In genomic region chr10:110455063-110455837, GRCm38 (mm10) we compare ENCODE assay signal across 9 mouse cellular contexts. TPM values are rescaled to one million over a fixed set of nuclear protein-coding genes. Genes with fewer than 3 reads are reported as not detected.
DNase-seq lines count a peak whose midpoint lies in the region; ATAC-seq lines count a peak whose summit lies in the region.
"Had no signal": no experiment of that assay in that cellular context is flagged by ENCODE, and none has a peak within 500 bp of the region (broad histone marks: within the 10 kb centered on the region; RNA-seq: fewer than 3 reads in every experiment).

No protein-coding gene starts in this region.

- ATAC-seq in heart, embryonic 11.5 days (replicated peaks; ENCODE audit: insufficient number of reproducible peaks, low FRiP score, low TSS enrichment), result peak; percentile 47
- ATAC-seq in megakaryocyte, adult 5-6 weeks (ENCODE audit: poor library complexity, severe bottlenecking), result 0 out of 2 replicates have a peak, but pooled peaks have one; percentile 10

- no peaks in the 10 kb centered on the region for H3K36me3 ChIP-seq in heart, embryonic 11.5 days (ENCODE audit: control insufficient read depth, insufficient read depth, low read length)

- H3K4me1 ChIP-seq in heart, embryonic 11.5 days (ENCODE audit: control insufficient read depth, insufficient read depth, low read length), result peaks cover 3% of the 10 kb centered on the region; the same call in 1 of the 2 replicates

- peak overlapping the region; percentile 73 for H3K9ac ChIP-seq in heart, embryonic 11.5 days (ENCODE audit: low read depth, low read length)

- intact Hi-C loops in heart, postnatal 25 days (cut with DNase I), result no loop called here

- H3K27ac ChIP-seq in heart, embryonic 11.5 days (ENCODE audit: low read depth, low read length), result no peak overlapping the region

- H3K27me3 ChIP-seq in heart, embryonic 11.5 days (ENCODE audit: control insufficient read depth, insufficient read depth, low read length), result peaks cover 10% of the 10 kb centered on the region; the same call in 1 of the 2 replicates
- H3K27me3 ChIP-seq: CH12.LX had no signal

- DNase-seq in heart, postnatal 25 days (ENCODE audit: low spot score), result no peak
- DNase-seq in cerebellum, adult 9-11 months, result peak; percentile 59
- DNase-seq in frontal cortex, postnatal 10 days (ENCODE audit: low spot score in 2 of 2), result peak; percentile 33 to 57
- DNase-seq in layer of hippocampus, postnatal 10 days (ENCODE audit: low spot score in 2 of 2), result peak; percentile 53 to 59
- DNase-seq in right cerebral cortex, postnatal 4 days, result peak; percentile 58
- DNase-seq in ovary, postnatal 36 days (ENCODE audit: low spot score), result no peak

- peak overlapping the region; percentile 93 for H3K4me2 ChIP-seq in heart, embryonic 11.5 days

- no peaks in the 10 kb centered on the region for H3K9me3 ChIP-seq in heart, embryonic 11.5 days (replicated peaks; ENCODE audit: control insufficient read depth, low read length)

- H3K4me3 ChIP-seq in heart, embryonic 11.5 days (ENCODE audit: low read depth, low read length), result peak overlapping the region; percentile 68

- WGBS in heart, embryonic 11.5 days (ENCODE audit: insufficient replicate concordance), result under 1% methylated on average over 41 of the region's 45 CpGs

RNA-seq across cellular contexts. Expression of gene Nav3, which starts 0.8 kb away (rescaled TPM):
- 1.4 and 1.9 TPM in 2 replicates for polyA plus RNA-seq in heart, embryonic 11.5 days (2014; fragmentation: Nextera tagmentation; extraction: Ambion mirVana)
- 1 to 10 TPM; 4.1 to 5.0 TPM for total RNA-seq in heart, postnatal 25 days (2021)
- 100 to 1,000 TPM; 157 to 160 TPM for total RNA-seq in layer of hippocampus, postnatal 10 days (2021)
- not detected in 2 replicates for total RNA-seq in megakaryocyte, adult 5-6 weeks (2015)
- total RNA-seq in megakaryocyte, adult 5-6 weeks (2017), result 0.04 TPM in 1 of 2 replicates, not detected in the other

Comparison
In these comparisons a context has a peak if more than half of its experiments do, and no peak if none do; other contexts are left out.
1. DNase-seq: peak in cerebellum, adult 9-11 months (single experiment), frontal cortex, postnatal 10 days (2 of 2), layer of hippocampus, postnatal 10 days (2 of 2) and right cerebral cortex, postnatal 4 days (single experiment); none in heart, postnatal 25 days (single experiment) and ovary, postnatal 36 days (single experiment).
2. RNA of gene Nav3, which starts 0.8 kb away (total RNA-seq): 157 to 160 TPM in layer of hippocampus, postnatal 10 days; 4.1 to 5.0 TPM in heart, postnatal 25 days and 0.04 TPM in megakaryocyte, adult 5-6 weeks; every median in the first group is over 10 times any median in the second.